Mouse (Mus musculus) E14TG2a.4 (cell line): ENCODE measurements around the gene Eml2.
A peak's percentile ranks its signal among the peaks of the same experiment; 100 is the strongest.

Source experiments
- H3K27me3 ChIP-seq: 2 replicates; pipeline ENCODE4 v1.6.1; 2014; ENCODE audit warnings: low read length, control low read depth; ENCODE audit not compliant: insufficient read depth
- H3K36me3 ChIP-seq: 2 replicates; pipeline ENCODE4 v1.6.1; 2014; ENCODE audit warnings: low read length, control low read depth; ENCODE audit not compliant: insufficient read depth
- H3K4me1 ChIP-seq: replicated peaks from 2 replicates; pipeline ENCODE4 v1.6.1; 2014; ENCODE audit warnings: low read depth, low read length, control low read depth
- H3K4me3 ChIP-seq: replicated peaks from 2 replicates; pipeline ENCODE4 v1.5.1; 2014; ENCODE audit warnings: mild to moderate bottlenecking, low read length
- H3K9me3 ChIP-seq: 2 replicates; pipeline ENCODE4 v1.6.1; 2014; ENCODE audit warnings: low read length, control low read depth
- CTCF ChIP-seq: conservative IDR thresholded peaks from 2 replicates; pipeline ENCODE4 v1.5.1; 2014; ENCODE audit warnings: low read length
- NANOG ChIP-seq: IDR thresholded peaks from 2 replicates; pipeline ENCODE4 v1.6.1; 2014; ENCODE audit warnings: borderline replicate concordance, low read length, mixed read lengths
- POU5F1 ChIP-seq: IDR thresholded peaks from 2 replicates; pipeline ENCODE4 v1.6.1; 2014; ENCODE audit warnings: low read length, borderline replicate concordance

Eml2 gene

DNA sequence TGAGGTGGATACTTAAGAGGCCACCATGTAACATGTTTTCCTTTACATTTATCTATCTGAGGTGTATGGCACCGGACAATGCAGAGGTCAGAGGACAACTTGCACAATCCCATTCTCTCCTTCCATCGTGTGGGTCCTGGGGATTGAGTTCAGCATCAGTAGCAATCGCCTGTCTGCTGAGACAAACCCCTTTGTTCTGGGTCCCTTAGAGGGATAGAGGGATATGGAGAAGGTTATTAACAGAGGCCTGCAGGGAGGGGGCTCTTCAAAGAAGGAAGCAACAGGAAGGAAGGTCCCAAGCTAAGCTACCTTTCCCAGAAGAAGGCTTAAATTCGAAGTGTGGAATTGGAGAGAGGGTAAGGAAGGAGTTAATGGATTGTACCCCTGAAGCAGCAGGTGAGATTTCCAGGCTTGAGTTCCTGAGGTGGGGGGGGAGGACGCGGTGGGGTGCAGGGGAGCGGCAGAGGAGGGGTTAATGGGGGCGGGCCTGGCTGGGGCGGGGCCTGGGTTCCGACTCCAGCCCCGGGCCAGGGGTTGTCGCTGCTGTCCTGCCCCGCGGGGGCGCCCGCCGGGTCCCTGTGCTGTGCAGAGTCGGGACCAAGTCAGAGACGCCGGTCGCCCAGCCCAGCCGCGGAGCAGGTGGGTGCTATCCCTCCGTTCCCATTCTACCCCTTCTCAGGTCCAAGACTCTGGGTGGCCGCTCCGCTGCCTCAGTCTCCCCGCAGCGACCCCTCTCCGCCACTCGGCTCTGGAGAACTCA, 36.0 kb downstream of the Eml2 start, which contains the start of gene Gpr4:
Gpr4 (plus strand) TSS at position 543 of the 760 bp plus-strand sequence.
- Histone ChIP-seq H3K36me3 (no peaks in the 10 kb centered on the region), H3K4me1 (peaks cover 70% of the 10 kb centered on the region), H3K27me3 (peaks cover 7% of the 10 kb centered on the region; the same call in 1 of the 2 replicates), H3K9me3 (peaks cover 10% of the 10 kb centered on the region), H3K4me3 (peak within 1 kb of the TSS; percentile 75)
- TF ChIP-seq NANOG (no peak), CTCF (no peak)

DNA sequence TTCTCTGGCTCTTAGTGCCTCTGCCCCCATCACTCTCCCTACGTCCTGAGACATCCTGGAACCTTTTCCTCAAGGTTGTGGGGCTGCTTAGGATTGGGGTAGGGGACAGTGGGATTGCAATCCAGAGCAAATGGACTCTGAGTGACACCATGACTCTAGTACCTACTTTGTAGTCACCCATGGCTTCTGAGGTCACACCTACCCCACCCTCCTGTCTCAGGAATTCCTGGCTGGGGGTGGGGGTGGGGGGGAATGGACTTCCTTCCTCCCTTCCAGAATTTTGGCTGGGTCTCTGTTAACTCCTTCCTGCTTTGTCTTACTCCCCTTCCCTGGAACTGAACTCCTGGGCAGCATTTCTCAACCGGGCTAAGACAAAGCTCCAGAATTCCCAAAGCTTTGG, 37.2 kb downstream of the Eml2 start:
- H3K27me3 ChIP-seq = peaks cover 7% of the 10 kb centered on the region; the same call in 1 of the 2 replicates
- no peak for TF ChIP-seq CTCF
- no peak for TF ChIP-seq NANOG
- TF ChIP-seq POU5F1 = no peak
- peaks cover 71% of the 10 kb centered on the region for H3K4me1 ChIP-seq
- peak overlapping the region; percentile 75 for H3K4me3 ChIP-seq
- peaks cover 15% of the 10 kb centered on the region for H3K9me3 ChIP-seq
- H3K36me3 ChIP-seq = peaks cover 5% of the 10 kb centered on the region; the same call in 1 of the 2 replicates

DNA sequence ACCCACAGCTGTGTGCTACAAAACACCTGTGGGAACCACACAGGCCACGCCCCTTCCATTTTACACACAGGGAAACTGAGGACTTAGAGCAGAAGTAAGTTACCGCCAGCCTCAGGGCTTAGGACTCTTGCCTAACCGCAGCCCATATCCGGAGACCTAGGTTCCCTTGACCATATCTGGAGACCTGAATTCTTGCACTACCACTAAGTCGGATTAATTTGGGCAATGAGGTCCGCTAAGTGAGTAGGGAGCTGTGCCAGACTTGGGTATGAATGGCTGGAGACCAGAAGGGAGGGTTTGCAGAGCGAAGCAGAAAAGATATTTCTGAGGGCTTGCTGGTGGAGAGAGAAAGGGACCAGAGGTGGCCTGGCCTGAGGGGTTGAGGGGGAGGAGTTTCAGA, 38.1 kb downstream of the Eml2 start:
- H3K36me3 ChIP-seq = peaks cover 5% of the 10 kb centered on the region; the same call in 1 of the 2 replicates
- TF ChIP-seq POU5F1 = no peak
- TF ChIP-seq CTCF = no peak
- TF ChIP-seq NANOG = no peak
- H3K9me3 ChIP-seq = peaks cover 17% of the 10 kb centered on the region
- peaks cover 7% of the 10 kb centered on the region; the same call in 1 of the 2 replicates for H3K27me3 ChIP-seq
- peaks cover 68% of the 10 kb centered on the region for H3K4me1 ChIP-seq
- peak overlapping the region; percentile 5; the same call in 1 of the 2 replicates for H3K4me3 ChIP-seq

DNA sequence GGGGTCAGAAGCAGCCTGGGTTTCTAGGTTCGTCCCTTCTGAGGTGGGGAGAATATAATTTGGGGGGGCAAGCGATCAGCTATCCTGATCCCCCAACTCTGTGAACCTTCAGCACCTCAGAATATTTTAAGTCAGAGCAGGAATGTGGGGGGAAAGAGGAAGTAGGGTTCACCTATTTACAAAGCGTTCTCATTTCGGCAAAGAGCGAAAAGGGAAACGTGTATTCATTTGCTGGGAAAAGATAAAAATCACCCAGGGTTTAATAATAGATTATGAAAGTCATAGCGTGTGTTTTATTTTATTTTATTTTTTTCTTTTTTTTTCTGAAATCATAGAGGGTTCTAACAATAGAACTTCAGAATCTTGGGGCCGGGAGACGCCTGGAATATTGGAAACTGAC, 38.7 kb downstream of the Eml2 start:
- Histone ChIP-seq H3K36me3 (peaks cover 5% of the 10 kb centered on the region; the same call in 1 of the 2 replicates), H3K9me3 (peaks cover 17% of the 10 kb centered on the region), H3K27me3 (peaks cover 7% of the 10 kb centered on the region; the same call in 1 of the 2 replicates), H3K4me3 (peak overlapping the region; percentile 5; the same call in 1 of the 2 replicates), H3K4me1 (peaks cover 62% of the 10 kb centered on the region)
- TF ChIP-seq NANOG = no peak
- TF ChIP-seq CTCF = no peak
- TF ChIP-seq POU5F1 = no peak

DNA sequence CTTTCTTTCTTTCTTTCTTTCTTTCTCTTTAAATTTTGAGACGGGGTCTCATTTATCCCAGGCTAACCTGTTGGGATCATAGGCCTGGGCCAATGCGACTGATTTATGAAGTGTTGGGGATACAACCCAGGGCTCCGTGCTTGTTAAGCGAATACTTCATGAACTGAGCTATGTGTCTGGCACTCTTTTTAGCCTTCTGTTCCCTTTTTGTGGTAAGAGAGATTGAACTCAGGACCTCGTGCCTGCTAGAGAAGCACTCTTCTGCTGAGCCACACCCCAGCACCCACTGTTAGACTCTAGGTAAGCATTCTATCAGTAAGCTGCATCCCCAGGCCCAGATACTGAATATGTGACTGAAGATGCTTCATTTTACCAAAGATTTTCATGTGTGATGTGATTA, 41.3 kb downstream of the Eml2 start:
- TF ChIP-seq CTCF (no peak), NANOG (no peak), POU5F1 (no peak)
- H3K9me3 ChIP-seq = peaks cover 7% of the 10 kb centered on the region; the same call in 1 of the 2 replicates
- no peak overlapping the region for H3K4me3 ChIP-seq
- H3K36me3 ChIP-seq = peaks cover 9% of the 10 kb centered on the region; the same call in 1 of the 2 replicates
- peaks cover 59% of the 10 kb centered on the region for H3K4me1 ChIP-seq
- peaks cover 7% of the 10 kb centered on the region; the same call in 1 of the 2 replicates for H3K27me3 ChIP-seq

DNA sequence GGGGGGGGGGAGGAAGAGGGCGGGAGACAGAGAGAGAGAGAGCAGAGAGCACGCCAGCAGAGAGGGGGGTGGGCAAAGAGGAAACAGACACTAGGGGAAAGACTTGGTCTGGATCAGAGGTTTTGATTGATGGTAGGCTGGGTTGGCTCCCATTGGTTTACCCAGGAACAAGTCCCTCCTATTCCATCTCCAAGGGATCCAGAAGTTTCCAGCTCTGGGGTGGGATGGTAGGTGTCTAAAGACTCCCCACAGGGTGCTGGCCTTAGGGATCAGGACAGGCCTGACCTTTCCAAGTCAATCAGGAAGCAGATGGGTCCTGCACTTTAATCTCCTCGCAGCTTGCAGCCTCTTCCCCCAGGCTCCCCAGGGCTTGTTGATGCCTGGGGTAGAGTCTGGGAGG, 41.7 kb downstream of the Eml2 start:
- Histone ChIP-seq H3K36me3 (peaks cover 13% of the 10 kb centered on the region), H3K27me3 (peaks cover 6% of the 10 kb centered on the region; the same call in 1 of the 2 replicates), H3K4me3 (no peak overlapping the region), H3K4me1 (peaks cover 62% of the 10 kb centered on the region), H3K9me3 (peaks cover 7% of the 10 kb centered on the region; the same call in 1 of the 2 replicates)
- TF ChIP-seq POU5F1 (no peak), CTCF (no peak), NANOG (no peak)

DNA sequence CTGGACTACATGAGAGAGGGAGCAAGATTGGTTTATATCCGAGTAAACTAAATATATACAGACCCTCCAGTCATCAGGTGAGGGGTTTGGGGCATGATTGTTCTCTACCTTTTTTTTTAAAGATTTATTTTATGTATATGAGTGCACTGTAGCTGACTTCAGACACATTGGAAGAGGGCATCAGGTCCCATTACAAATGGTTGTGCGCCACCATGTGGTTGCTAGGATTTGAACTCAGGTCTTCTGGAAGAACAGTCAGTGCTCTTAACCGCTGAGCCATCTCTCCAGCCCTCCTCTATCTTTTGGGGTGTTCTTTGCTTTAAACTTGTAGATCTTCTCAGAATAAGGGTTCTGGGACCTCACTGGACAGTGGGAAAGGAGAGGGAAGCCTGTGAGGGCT, 43.8 kb downstream of the Eml2 start:
- H3K9me3 ChIP-seq = peaks cover 7% of the 10 kb centered on the region; the same call in 1 of the 2 replicates
- TF ChIP-seq POU5F1 = no peak
- TF ChIP-seq NANOG = no peak
- TF ChIP-seq CTCF = no peak
- H3K36me3 ChIP-seq = peaks cover 28% of the 10 kb centered on the region
- peaks cover 61% of the 10 kb centered on the region for H3K4me1 ChIP-seq
- H3K4me3 ChIP-seq = no peak overlapping the region
- no peaks in the 10 kb centered on the region for H3K27me3 ChIP-seq

DNA sequence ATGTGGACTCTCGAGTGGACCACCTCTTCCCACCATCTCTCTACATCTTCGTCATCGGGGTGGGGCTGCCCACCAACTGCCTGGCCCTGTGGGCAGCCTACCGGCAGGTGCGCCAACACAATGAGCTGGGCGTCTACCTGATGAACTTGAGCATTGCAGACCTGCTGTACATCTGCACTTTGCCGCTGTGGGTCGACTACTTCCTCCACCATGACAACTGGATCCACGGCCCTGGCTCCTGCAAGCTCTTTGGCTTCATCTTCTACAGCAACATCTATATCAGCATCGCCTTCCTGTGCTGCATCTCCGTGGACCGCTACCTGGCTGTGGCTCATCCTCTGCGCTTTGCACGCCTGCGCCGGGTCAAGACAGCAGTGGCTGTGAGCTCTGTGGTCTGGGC, 46.0 kb downstream of the Eml2 start:
- peaks cover 7% of the 10 kb centered on the region; the same call in 1 of the 2 replicates for H3K9me3 ChIP-seq
- H3K36me3 ChIP-seq = peaks cover 38% of the 10 kb centered on the region
- H3K4me1 ChIP-seq = peaks cover 68% of the 10 kb centered on the region
- TF ChIP-seq CTCF = no peak
- no peak for TF ChIP-seq NANOG
- TF ChIP-seq POU5F1 = no peak
- H3K4me3 ChIP-seq = peak overlapping the region; percentile 64
- no peaks in the 10 kb centered on the region for H3K27me3 ChIP-seq
